Comparison of ENCODE assay signal across 7 mouse cellular contexts in the genomic region with DNA sequence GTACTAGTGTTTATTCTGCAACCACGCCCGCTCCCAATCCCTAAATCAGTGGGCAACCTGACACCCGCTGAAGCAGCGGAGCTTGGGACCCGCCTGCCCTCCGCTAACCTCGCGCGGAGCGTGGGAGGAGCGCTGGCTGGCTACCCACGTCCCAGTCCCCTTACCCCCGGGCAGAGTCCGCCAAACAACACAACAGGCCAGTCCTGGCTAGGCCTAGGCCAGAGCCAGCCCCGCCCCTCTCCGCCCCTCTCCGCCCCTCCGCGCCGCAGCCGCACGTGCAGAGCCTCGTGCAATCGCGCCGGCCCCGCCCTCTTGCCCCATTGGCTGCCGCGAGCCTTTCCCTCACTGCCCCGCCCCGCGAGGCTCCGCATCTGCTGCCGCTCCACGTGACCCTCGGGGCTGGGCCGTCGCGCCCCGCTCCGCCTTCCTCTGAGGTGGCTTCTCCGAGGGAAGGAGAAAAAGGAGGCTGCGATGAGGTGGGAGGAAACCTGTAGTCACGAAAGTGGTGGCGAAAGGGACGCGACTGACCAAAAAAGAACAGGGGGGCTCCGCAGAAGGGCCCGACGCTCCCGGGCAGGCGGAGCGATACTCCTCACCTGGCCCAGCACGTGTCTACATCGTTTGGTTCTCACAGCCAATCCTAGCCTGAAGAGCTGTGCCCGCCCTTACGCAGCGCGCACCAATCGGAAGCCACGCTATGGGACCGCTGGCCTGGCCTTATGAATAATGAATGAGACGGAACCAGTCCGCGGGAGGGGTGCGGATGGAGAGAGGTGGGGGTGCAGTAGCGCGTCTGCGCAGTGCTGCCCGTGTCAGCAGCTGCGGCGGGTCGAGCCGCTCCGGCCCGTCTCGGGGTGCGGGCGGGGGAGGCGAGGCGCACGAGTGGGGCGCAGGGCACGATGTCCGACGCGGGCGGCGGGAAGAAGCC. TPM values are rescaled to one million over a fixed set of nuclear protein-coding genes. Genes with fewer than 3 reads are reported as not detected.
DNase-seq lines count a peak whose midpoint lies in the region; ATAC-seq and TF ChIP-seq lines count a peak whose summit lies in the region.

No protein-coding gene starts in this region.

- peaks cover 51% of the 10 kb centered on the region for H3K4me1 ChIP-seq in embryonic facial prominence, embryonic 10.5 days
- 0 out of 2 replicates have a peak, but pooled peaks cover 2% of the 10 kb centered on the region for H3K4me1 ChIP-seq in intestine, postnatal 0 days (replicated peaks; ENCODE audit: control insufficient read depth, insufficient read depth, low read length)
- peaks cover 38% of the 10 kb centered on the region for H3K4me1 ChIP-seq in midbrain, embryonic 12.5 days
- peaks cover 8% of the 10 kb centered on the region for H3K4me1 ChIP-seq in small intestine, adult 2 months (ENCODE audit: control insufficient read depth, insufficient read depth, insufficient read length, low read length)

- H3K27me3 ChIP-seq in embryonic facial prominence, embryonic 10.5 days (replicated peaks; ENCODE audit: low read depth, poor library complexity, severe bottlenecking): no peaks in the 10 kb centered on the region
- H3K27me3 ChIP-seq in intestine, postnatal 0 days (replicated peaks; ENCODE audit: control insufficient read depth, insufficient read depth, low read length): no peaks in the 10 kb centered on the region
- no peaks in the 10 kb centered on the region; the same call in 1 of the 2 replicates for H3K27me3 ChIP-seq in midbrain, embryonic 12.5 days
- no peaks in the 10 kb centered on the region for H3K27me3 ChIP-seq in small intestine, adult 2 months (ENCODE audit: control insufficient read depth, insufficient read depth, low read length)

- peaks cover 14% of the 10 kb centered on the region for H3K36me3 ChIP-seq in embryonic facial prominence, embryonic 10.5 days (replicated peaks)
- peaks cover 13% of the 10 kb centered on the region for H3K36me3 ChIP-seq in intestine, postnatal 0 days (ENCODE audit: control insufficient read depth, insufficient read depth)
- peaks cover 11% of the 10 kb centered on the region for H3K36me3 ChIP-seq in midbrain, embryonic 12.5 days
- H3K36me3 ChIP-seq in small intestine, adult 2 months (ENCODE audit: control insufficient read depth, insufficient read depth, low read length): peaks cover 12% of the 10 kb centered on the region

- peak overlapping the region; percentile 93 for H3K4me2 ChIP-seq in intestine, postnatal 0 days (replicated peaks; ENCODE audit: low read depth)
- peak overlapping the region; percentile 73 for H3K4me2 ChIP-seq in midbrain, embryonic 12.5 days (replicated peaks)

- no peaks in the 10 kb centered on the region for H3K9me3 ChIP-seq in embryonic facial prominence, embryonic 10.5 days
- H3K9me3 ChIP-seq in intestine, postnatal 0 days (ENCODE audit: control insufficient read depth): no peaks in the 10 kb centered on the region
- H3K9me3 ChIP-seq in midbrain, embryonic 12.5 days: no peaks in the 10 kb centered on the region

- peak overlapping the region; percentile 92 for H3K27ac ChIP-seq in embryonic facial prominence, embryonic 10.5 days (replicated peaks)
- peak overlapping the region; percentile 93 for H3K27ac ChIP-seq in intestine, postnatal 0 days (ENCODE audit: low read depth, low read length)
- H3K27ac ChIP-seq in midbrain, embryonic 12.5 days (replicated peaks): peak overlapping the region; percentile 82
- peak overlapping the region; percentile 99 for H3K27ac ChIP-seq in small intestine, adult 2 months (ENCODE audit: insufficient read depth, low read depth, low read length)

- intact Hi-C loops in left cerebral cortex, postnatal 4 days (cut with DNase I): no loop called here

- ATAC-seq in intestine, postnatal 0 days: peak; percentile 97
- ATAC-seq in midbrain, embryonic 12.5 days (ENCODE audit: low FRiP score, low read depth): peak; percentile 99

- TF ChIP-seq POLR2A in small intestine, adult 2 months (IDR thresholded peaks at IDR 0.05; ENCODE audit: low read depth, low read length): peak; percentile 69

- peak; percentile 99 for DNase-seq in adrenal gland, postnatal 10 days
- peak; percentile 99 for DNase-seq in embryonic facial prominence, embryonic 10.5 days (ENCODE audit: low spot score)
- peak; percentile 78 for DNase-seq in gonadal fat pad, adult 2 months (ENCODE audit: low read depth)
- DNase-seq in left cerebral cortex, postnatal 4 days: peak; percentile 99

- no peak for TF ChIP-seq CTCF in intestine, postnatal 0 days (IDR thresholded peaks at IDR 0.05; ENCODE audit: low read depth)
- TF ChIP-seq CTCF in small intestine, adult 2 months (IDR thresholded peaks at IDR 0.05; ENCODE audit: extremely low read depth, insufficient read length, insufficient replicate concordance, low read depth, low read length): no peak

- under 1% methylated on average over 89 of the region's 89 CpGs for WGBS in embryonic facial prominence, embryonic 10.5 days
- WGBS in intestine, postnatal 0 days: under 1% methylated on average over 87 of the region's 89 CpGs
- WGBS in midbrain, embryonic 12.5 days: under 1% methylated on average over 89 of the region's 89 CpGs
- WGBS in small intestine, adult 2 months: under 1% methylated on average over 88 of the region's 89 CpGs

- peak overlapping the region; percentile 79 for H3K9ac ChIP-seq in intestine, postnatal 0 days (ENCODE audit: low read depth, low read length)
- peak overlapping the region; percentile 88 for H3K9ac ChIP-seq in midbrain, embryonic 12.5 days (replicated peaks)

- peak overlapping the region; percentile 89 for H3K4me3 ChIP-seq in embryonic facial prominence, embryonic 10.5 days
- peak overlapping the region; percentile 72 for H3K4me3 ChIP-seq in intestine, postnatal 0 days (ENCODE audit: low read depth, low read length)
- H3K4me3 ChIP-seq in midbrain, embryonic 12.5 days: peak overlapping the region; percentile 83
- peak overlapping the region; percentile 69 for H3K4me3 ChIP-seq in small intestine, adult 2 months (ENCODE audit: low read depth, low read length)

RNA-seq across cellular contexts. Expression of a gene that starts 8.7 kb away (rescaled TPM):
- total RNA-seq in adrenal gland, postnatal 10 days (2021): 10 to 100 TPM; 68.4 to 74.1 TPM
- 15.9 and 16.0 TPM in 2 replicates for polyA plus RNA-seq in embryonic facial prominence, embryonic 10.5 days (2016; fragmentation: Nextera tagmentation; extraction: Ambion mirVana)
- polyA plus RNA-seq in gonadal fat pad, adult 2 months (2012; rRNA removed): 60.0 and 63.8 TPM in 2 replicates
- polyA plus RNA-seq in intestine, postnatal 0 days (2015; fragmentation: Nextera tagmentation; extraction: Ambion mirVana): 13.4 and 16.0 TPM in 2 replicates
- 10 to 100 TPM; 68.1 to 69.6 TPM for total RNA-seq in left cerebral cortex, postnatal 4 days (2021)
- polyA plus RNA-seq in midbrain, embryonic 12.5 days (2016; fragmentation: Nextera tagmentation; extraction: Ambion mirVana): 30.5 and 32.4 TPM in 2 replicates
- 5.6 and 9.4 TPM in 2 replicates for polyA plus RNA-seq in small intestine, adult 2 months (2012; rRNA removed)

RNA-seq across cellular contexts. Expression of a gene that starts 47.7 kb away (rescaled TPM):
- total RNA-seq in adrenal gland, postnatal 10 days (2021): 100 to 1,000 TPM; 108 to 183 TPM
- polyA plus RNA-seq in embryonic facial prominence, embryonic 10.5 days (2016; fragmentation: Nextera tagmentation; extraction: Ambion mirVana): 20.1 and 20.3 TPM in 2 replicates
- polyA plus RNA-seq in gonadal fat pad, adult 2 months (2012; rRNA removed): 25.8 and 37.8 TPM in 2 replicates
- 19.8 and 22.1 TPM in 2 replicates for polyA plus RNA-seq in intestine, postnatal 0 days (2015; fragmentation: Nextera tagmentation; extraction: Ambion mirVana)
- total RNA-seq in left cerebral cortex, postnatal 4 days (2021): 10 to 100 TPM; 20.3 to 22.6 TPM
- 20.9 and 22.2 TPM in 2 replicates for polyA plus RNA-seq in midbrain, embryonic 12.5 days (2016; fragmentation: Nextera tagmentation; extraction: Ambion mirVana)
- 14.7 and 33.2 TPM in 2 replicates for polyA plus RNA-seq in small intestine, adult 2 months (2012; rRNA removed)

Comparison
In these comparisons a context has a peak if more than half of its experiments do, and no peak if none do; other contexts are left out.
1. Peak in every context shown above with its lines: DNase-seq, ATAC-seq, H3K4me3 ChIP-seq and H3K27ac ChIP-seq.